Mouse (Mus musculus): ENCODE results near the gene Glis3.

The Glis3 gene

DNA sequence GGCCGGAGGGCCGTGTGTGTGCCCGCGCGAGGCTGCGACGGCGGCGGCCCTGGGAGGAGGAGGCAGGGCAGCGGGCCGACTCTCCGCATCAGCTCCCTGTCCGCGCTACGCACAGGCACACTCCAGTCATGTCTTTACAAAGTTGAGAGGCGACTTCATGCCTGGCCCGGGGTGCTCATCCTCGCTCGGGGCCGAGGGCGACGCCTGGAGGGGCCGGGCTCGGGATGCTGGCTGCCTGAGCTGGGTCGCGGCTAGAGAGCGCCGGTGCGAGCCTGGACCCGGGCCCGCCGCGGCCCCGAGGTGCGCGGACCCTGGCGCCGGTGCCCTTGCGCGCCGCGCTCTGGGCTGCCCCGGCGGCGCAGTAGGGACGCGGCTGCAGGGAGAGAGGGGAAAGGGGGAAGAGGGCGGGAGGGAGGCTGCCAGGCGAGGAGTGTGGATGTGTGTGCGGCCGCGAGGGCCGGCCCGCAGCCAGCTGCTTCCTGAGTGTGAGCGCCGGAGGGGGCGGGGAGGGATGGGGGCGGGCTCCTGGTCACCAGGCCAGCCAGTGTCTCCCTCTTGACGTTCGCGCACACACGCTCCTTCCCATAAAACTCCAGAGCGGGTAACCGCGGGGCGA is at the start of gene Glis3:
Gene Glis3, minus strand, starts transcription at position 302 of the 616 bp plus-strand sequence.
- no peak for DNase-seq (ENCODE audit: extremely low read depth, low read depth, low spot score)

DNA sequence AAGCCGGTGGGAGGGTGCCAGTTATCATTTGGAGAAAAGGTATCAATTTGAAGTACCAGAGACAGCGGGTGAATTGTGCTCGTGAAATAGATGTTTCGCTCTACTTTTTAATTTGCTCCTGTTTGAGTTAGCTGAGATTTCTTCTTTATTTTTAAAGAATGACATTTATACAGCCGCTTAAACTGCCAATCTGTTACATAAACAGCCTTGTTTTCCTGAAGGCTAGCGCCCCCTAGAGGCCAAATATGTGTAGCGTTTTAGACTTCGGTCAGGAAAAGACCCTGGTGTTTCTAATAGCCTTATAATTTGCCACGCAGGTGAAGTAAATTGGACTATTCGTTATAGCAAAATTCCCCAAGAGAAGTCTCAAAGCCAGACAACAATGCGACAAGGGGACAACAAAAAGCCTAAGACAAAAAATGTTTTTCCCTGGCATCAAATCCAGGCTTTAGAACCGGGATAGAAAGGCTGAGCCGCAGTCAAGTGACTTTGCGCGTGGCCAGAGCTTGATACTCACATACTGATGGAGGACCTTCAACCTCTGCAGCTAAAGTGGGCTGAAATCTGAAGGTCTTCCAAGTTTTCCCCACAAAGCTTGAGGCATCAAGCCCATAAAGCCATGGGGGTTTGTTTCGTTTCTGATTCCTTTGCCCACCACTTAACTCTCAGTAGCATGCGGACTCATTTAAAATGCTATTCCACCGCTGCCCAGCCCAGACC is 46.4 kb upstream of the Glis3 start:
- DNase-seq (ENCODE audit: extremely low read depth, low read depth, low spot score) = no peak

GRCm38 (mm10) chr19:28724641-28725040 is 44.8 kb upstream of the Glis3 start:
- no peak for DNase-seq (ENCODE audit: extremely low read depth, low read depth, low spot score)

DNA sequence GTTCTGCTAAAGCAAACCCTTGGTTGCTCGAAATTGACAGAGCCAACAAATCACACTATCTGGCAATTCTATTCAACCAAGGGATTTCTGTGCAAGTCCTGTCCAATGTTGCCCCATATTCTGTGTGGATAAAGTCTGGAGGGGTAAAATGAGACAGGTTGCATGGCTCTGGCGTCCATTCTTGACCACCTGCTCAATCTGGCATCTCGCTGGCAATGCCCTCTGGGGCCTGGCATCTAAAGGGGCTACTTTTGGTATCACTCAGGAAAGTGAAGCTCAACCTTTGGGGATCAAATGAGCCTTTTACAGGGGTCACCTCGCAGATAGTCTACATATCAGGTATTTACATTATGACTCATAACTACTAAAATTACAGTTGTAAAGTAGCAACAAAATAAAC is 42.7 kb upstream of the Glis3 start:
- no peak for DNase-seq (ENCODE audit: extremely low read depth, low read depth, low spot score)

DNA sequence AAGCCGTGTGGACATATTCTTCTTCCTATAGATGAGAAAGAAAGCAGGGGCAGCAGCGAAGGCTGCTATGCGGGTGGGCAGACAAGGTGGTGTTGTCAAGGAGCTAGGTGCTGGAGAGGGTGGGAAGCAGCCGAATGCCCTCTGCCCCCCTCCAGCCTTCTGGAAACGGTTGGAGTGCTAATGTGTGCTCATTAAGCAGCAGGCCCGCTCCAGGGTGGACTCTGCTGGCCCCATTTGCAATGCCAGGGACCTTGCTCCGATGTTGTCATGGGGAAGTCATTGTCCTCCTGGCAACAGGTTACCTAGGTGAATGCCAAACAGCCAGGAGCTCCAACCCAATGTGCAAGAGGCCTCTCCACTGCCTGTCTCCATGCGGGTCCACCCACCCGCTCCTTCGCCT is 42.0 kb upstream of the Glis3 start:
- DNase-seq (ENCODE audit: extremely low read depth, low read depth, low spot score) = no peak

DNA sequence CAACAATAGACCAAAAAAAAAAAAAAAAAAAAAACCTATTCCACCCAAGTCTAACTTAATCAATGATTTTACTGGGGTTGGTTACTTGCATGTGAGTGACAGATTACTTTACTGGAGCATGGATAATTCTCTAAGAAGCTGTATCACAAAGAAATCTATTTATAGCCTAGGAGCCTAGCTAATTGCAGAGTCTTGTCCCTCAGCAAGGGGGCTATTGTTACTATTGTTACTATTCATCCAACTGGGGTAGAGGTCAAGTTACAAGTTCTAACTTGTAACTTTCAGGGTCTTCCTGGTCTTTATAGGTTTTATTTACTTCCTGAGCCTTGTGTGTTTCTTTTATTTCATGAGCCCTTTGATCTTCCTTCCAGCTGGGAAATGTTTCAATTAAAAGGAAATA is 40.1 kb upstream of the Glis3 start:
- DNase-seq (ENCODE audit: extremely low read depth, low read depth, low spot score) = no peak

DNA sequence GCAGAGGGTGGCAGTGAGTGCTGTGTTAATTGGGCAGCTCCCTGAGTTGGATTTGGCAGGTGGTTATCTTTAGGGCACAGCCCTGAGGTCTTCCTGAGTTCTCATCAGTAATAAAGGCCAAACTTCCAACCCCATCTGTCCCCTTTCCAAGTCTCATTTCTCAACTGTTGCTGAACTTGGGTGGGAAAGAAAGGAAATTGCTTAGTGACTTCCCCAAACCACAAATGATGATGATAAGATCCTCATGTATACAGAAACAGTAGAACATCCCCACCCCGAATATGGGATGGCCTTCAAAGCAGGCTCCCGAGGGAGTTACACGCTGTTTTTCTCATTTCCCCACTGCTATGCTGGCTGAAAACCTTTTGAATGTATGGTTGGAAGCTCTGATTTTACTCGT is 34.8 kb upstream of the Glis3 start:
- no peak for DNase-seq (ENCODE audit: extremely low read depth, low read depth, low spot score)

GRCm38 (mm10) chr19:28697718-28698117 is 17.8 kb upstream of the Glis3 start:
- no peak for DNase-seq (ENCODE audit: extremely low read depth, low read depth, low spot score)

GRCm38 (mm10) chr19:28686398-28686797 is 6.5 kb upstream of the Glis3 start:
- DNase-seq (ENCODE audit: extremely low read depth, low read depth, low spot score) = no peak

GRCm38 (mm10) chr19:28685484-28685883 is 5.6 kb upstream of the Glis3 start:
- no peak for DNase-seq (ENCODE audit: extremely low read depth, low read depth, low spot score)

GRCm38 (mm10) chr19:28684347-28684746 is 4.5 kb upstream of the Glis3 start:
- no peak for DNase-seq (ENCODE audit: extremely low read depth, low read depth, low spot score)

- no peak for DNase-seq (ENCODE audit: extremely low read depth, low read depth, low spot score)
These were observed 3.5 kb upstream of the Glis3 start for GRCm38 (mm10) chr19:28683346-28683745.

DNA sequence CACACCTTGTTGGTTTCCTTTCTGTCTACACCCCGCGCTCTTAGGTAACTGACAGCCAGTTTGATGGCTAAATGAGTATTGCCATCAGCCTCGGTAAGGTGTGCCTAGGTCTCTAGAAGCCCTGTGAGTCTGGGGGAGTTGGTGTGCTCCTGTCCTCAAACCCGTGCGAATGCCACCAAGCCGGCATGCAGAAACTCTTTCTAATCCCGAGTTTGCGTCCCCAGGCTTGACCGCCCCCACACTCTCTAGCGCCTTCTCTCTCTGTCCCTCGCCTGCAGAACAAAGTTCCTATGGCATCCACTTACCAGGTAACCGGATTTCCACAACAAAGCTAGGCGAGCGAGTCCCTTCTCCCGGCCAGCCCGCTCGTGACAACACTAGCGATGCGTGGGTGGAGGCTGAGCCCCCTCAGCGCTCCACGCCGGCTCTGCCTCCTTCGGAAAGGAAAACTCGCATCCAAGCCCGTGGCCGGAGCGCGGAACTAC is 544 bp downstream of the Glis3 start:
- no peak for DNase-seq (ENCODE audit: extremely low read depth, low read depth, low spot score)

DNA sequence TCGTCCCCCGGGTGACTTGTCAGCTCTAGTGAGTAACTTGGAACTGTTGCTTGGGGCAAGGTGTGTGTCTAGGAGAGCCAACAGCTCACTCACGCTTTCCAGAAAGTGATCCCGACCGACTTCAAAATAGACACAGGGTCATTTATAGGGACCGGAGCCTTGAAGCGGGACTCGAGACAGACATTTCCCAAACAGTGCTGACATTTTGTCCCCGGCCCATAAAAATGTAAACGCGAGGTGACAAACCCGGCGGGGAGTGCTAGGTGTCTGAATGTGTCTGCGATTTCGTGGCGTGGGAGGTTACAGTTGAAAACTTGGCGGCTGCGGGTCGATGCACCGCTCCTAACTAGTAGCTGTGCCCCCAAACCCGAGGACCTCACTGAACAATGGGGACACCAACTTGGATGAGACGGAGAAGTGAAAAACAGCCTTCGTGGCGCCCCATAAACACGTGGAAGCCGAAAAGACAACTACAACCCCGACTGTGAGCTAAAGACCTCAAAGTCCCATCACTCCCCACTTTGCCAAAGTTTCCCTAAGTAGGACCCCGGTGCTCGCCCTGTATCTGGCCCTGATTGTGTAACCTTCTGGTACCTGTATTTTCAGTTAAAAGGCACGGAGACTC is 1.1 kb downstream of the Glis3 start:
- no peak for DNase-seq (ENCODE audit: extremely low read depth, low read depth, low spot score)

GRCm38 (mm10) chr19:28677728-28678438 is 2.0 kb downstream of the Glis3 start:
- no peak for DNase-seq (ENCODE audit: extremely low read depth, low read depth, low spot score)

- DNase-seq (ENCODE audit: extremely low read depth, low read depth, low spot score) = no peak
These were observed 2.7 kb downstream of the Glis3 start for GRCm38 (mm10) chr19:28677045-28677727.

DNA sequence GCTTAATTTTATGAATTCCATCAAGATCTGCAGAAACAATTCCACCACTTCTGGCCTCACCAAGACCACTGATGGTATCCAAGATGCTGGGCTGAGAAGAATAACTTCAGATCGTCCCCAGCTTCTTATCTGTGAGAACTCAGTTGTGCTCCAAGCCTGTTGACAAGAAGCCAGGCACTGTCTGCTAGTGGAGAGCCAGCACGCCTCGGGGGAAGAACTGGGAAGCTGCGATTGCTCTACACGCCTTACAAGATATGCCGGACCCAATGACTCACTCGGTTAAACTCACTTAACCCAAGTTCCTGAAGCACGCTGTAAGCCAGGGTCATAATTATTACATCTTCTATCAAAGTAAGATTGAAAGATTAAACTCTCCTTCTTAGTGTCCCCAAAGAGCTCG is 16.1 kb downstream of the Glis3 start:
- DNase-seq (ENCODE audit: extremely low read depth, low read depth, low spot score) = peak; percentile 37

GRCm38 (mm10) chr19:28663148-28663547 is 16.7 kb downstream of the Glis3 start:
- DNase-seq (ENCODE audit: extremely low read depth, low read depth, low spot score) = no peak

DNA sequence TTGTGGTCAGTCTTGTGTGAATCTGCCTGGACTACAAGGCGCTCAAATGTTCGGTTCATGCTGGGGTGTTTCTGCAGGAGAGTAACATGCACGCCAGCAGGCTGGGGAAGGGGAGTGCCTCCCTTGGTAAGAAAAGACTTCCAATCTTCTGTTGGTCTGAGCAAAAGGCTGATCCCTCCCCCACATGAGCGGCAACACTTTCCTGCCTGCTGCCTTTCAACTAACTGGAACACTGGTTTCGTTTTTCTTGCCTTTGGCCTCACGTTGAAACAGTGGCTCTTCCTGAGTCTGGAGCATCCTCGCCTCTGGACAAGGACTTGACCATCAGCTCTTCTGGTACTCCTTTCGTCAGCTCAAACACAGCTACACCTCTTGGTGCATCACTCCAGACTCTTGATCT is 17.4 kb downstream of the Glis3 start:
- no peak for DNase-seq (ENCODE audit: extremely low read depth, low read depth, low spot score)

GRCm38 (mm10) chr19:28660912-28661311 is 19.0 kb downstream of the Glis3 start:
- no peak for DNase-seq (ENCODE audit: extremely low read depth, low read depth, low spot score)

DNA sequence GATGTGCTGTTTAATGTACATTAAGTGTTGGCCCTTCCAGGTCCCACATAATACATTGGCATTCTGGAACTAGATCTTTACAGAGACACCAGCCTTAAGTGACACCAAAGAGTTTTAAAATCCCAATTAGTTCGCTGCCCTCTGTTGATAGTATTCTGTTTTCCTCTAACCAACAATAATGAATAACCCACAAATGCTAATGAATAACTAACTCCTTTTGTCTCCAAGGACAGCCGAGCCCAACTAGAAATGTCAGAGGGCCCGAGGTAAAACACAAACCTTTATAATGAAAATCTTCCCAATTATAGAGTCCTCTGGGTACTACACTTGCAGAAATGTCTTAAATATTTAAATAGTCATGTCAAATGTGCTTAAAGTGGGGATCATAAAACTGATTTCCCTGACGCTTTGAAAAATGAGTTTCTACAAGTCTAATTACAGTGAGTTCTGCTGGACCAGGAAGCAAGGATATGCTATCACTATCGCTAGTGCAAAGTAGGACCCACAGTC is 22.1 kb downstream of the Glis3 start:
- no peak for DNase-seq (ENCODE audit: extremely low read depth, low read depth, low spot score)
